Mouse (Mus musculus): Measurements from ENCODE around the gene Gm42957.

GRCm38 (mm10) chr3:96678456-96678855 lies 43.2 kb downstream of the Gm42957 start:
- TF ChIP-seq POLR2A (IDR thresholded peaks at IDR 0.05; ENCODE audit: extremely low read depth, insufficient read depth, low read length) (no peak), CTCF (IDR thresholded peaks at IDR 0.05; ENCODE audit: extremely low read depth, insufficient read depth, low read length) (no peak)
